Mouse (Mus musculus) brain, embryonic 18.5 days (tissue): ENCODE measurements around the gene Itpripl2.

Experiments used
- DNase-seq: peaks from one replicate; pipeline ENCODE4 v3.0.0-alpha.2; 2012; ENCODE audit warnings: low read depth, low spot score

Gene Itpripl2

DNA sequence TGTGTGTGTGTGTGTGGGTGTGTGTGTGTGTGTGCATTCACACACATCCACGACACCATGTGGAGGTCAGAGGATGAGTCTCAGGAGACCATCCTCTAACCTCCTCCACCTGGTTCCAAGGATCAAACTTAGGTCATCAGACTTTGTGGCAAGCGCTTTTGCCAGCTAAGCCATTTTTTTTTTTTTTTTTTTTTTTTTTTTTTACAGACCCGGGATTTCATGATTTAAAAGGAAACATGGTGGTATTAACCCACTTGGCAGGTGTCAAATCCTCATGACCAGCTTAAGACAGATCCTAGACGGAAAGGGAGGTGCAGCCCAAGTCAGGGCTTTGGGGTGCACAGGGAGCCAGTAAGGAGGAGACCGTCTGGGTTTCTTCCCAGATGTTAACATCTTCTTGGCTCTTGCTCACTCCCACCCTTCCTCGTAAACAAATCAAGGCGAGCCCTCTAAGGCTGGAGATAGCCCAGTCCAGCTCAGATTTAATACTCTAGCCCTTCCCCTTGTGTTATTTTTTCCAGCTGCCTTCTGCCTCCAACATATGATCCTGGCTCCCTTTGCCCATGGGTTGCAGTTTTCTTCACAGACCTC lies 47.8 kb downstream of the Itpripl2 start:
- no peak for DNase-seq

DNA sequence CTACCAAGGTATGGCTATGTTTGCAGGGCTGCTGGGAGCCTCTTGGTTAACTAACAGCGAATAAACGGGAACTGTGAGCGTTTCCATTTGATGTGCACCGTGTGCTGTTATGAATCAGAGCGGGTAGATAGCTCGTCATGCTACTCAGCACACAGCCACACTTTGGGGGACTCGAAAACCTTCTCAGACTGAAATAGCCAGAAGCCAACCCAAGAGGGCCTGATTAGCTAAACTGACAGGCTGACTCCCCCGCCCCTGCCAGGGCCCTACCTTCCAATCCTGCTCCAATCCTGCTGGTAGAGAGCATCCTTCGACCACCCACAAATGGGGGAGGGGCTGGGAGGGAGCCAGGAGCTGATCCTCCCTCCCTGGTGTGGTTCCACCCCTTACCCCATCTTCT lies 48.4 kb downstream of the Itpripl2 start:
- no peak for DNase-seq

DNA sequence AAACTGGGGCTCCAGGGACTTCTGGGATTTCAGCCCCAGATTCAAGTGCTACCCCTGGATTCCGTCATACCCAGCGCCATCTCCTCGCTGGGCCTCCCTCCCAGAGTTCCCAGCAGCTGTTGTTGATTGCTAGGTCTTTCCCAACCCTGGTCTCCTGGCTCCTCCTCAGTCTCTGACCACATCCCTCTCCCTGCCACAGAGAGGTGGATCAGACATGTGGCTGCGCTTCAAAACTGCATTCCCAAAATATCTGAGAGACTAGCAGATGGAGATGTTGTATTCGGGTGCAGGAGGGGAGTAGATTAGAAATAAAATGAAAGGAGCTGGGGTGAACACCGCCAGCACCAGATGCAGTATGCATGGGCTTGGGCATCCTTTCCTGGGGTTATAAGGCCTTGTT lies 50.2 kb downstream of the Itpripl2 start:
- no peak for DNase-seq

DNA sequence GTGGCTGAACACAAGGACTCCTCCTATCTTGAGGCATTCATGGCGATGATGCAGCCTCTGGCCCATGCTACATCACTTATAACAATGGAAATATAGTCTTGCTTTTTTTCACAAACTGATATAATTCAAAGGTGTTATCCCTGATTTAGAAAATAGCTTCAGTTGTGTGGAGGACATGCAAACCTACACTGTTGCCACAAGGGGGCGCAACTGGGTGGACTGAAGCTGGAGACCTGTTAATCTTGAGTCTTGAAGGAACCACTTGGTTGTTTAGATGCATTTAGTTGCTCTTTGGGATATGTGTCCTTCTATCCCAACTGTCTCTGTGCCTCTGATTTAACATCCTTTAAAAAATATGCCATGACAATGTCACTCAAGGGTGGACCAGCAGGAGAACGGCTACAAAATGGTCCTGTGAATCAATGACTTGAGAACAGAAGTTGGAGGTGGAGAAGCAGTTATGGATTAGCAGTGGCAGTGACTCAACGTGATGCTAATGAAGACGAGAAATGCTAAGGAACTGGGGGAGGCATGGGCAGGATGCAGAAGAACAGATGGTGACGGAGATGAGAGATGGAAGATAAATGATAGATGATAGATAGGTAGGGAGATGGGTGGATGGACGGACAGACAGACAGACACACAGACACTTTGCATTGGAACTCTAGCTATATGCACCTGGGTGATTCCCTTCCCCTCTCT lies 54.5 kb downstream of the Itpripl2 start:
- no peak for DNase-seq
